Mouse (Mus musculus) ES-E14 (cell line): ENCODE data around the gene Gm7247.

ENCODE experiments used
- CHD2 ChIP-seq: IDR thresholded peaks from 2 replicates; pipeline ENCODE4 v1.6.1; 2014; ENCODE audit warnings: mild to moderate bottlenecking, low read depth, low read length, inconsistent platforms
- HCFC1 ChIP-seq: IDR thresholded peaks from 2 replicates; pipeline ENCODE4 v1.6.1; 2012; ENCODE audit warnings: low read length, inconsistent platforms, borderline replicate concordance; ENCODE audit not compliant: insufficient read depth
- MAFK ChIP-seq: IDR thresholded peaks from 2 replicates; pipeline ENCODE4 v1.6.1; 2014; ENCODE audit warnings: mild to moderate bottlenecking, low read depth, low read length, inconsistent platforms; ENCODE audit not compliant: insufficient read depth
- ZNF384 ChIP-seq: IDR thresholded peaks from 2 replicates; pipeline ENCODE4 v1.6.1; 2012; ENCODE audit warnings: low read depth, low read length, inconsistent platforms

DNA sequence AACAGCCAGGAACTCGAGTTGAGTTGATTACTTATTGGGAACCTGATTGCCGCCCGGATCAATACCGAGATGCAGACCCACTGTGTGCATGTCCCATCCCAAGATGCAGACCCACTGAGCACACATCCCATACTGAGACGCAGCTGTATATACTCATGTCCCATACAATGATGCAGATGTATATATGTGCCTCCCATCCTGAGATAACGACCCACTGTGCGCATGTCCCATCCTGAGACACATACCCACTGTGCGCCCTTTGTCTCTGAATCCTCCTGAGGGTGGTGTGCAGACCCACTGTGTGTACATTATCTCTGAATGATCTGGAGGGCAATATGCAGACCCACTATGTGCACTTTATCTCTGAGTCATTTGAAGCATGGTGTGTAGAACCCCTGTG is 26.2 kb downstream of the Gm7247 start:
- no peak for TF ChIP-seq CHD2
- no peak for TF ChIP-seq HCFC1
- no peak for TF ChIP-seq ZNF384
- TF ChIP-seq MAFK, result no peak
